Mouse (Mus musculus): ENCODE results near the gene Gm20662. TPM values are rescaled to one million over a fixed set of nuclear protein-coding genes. Genes with fewer than 3 reads are reported as not detected.

Gene Gm20662
- polyA plus RNA-seq, 1 experiment from 2014 or later, result 0.69 TPM

DNA sequence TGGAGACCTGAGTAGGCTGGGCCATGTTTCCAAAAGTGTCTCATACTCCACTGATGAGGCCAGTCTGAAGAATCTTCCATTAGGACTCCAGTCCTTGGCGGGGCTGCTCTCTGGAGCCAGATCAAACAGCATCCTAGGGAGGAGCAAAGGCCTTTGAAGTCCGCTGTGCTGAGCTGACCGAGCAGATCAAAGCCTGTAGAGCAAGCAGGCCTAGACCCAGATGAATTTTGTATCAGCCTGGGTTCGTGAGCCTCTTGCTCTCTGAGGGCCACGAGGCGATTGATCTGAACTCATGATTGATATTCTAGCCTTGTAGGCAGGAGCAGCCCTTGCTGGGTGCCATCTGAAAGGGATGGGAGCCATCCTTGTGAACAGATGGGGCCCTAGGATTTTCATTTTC, 36.3 kb upstream of the Gm20662 start:
- WGBS, result 66% methylated on average over 6 of the region's 6 CpGs
- H3K9ac ChIP-seq (ENCODE audit: low read depth, low read length), result no peak overlapping the region
- 0 out of 2 replicates have a peak, but pooled peaks cover 4% of the 10 kb centered on the region for H3K4me1 ChIP-seq (replicated peaks; ENCODE audit: control insufficient read depth, insufficient read depth, low read length)
- no peaks in the 10 kb centered on the region for H3K27me3 ChIP-seq (replicated peaks; ENCODE audit: control insufficient read depth, insufficient read depth, low read length)
- no peak overlapping the region for H3K4me2 ChIP-seq
- H3K27ac ChIP-seq (ENCODE audit: low read depth, low read length), result no peak overlapping the region
- H3K9me3 ChIP-seq (ENCODE audit: control insufficient read depth, low read length), result no peaks in the 10 kb centered on the region
- H3K4me3 ChIP-seq (ENCODE audit: low read depth, low read length), result no peak overlapping the region
- DNase-seq (ENCODE audit: low spot score) (no peak), ATAC-seq (replicated peaks; ENCODE audit: low FRiP score) (no peak)
- H3K36me3 ChIP-seq (ENCODE audit: control insufficient read depth, insufficient read depth, low read length), result peaks cover 25% of the 10 kb centered on the region

DNA sequence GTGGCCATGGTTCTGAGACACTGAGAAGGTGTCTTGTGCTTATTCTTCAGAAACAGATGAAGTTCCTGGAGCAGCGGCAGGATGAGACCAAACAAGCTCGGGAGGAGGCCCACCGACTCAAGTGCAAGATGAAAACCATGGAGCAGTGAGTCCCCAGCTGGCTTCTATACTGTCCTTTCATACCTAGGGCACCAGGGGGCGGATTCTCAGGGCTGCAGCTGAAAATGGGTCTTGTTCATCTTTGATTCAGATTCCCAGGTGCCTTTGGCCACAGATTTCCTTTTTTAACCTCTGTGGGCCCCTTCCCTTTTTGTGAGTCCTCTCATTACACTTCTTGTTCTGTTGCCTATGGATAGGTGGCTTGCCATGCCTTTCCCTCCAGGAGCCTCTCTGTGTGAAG, 35.2 kb upstream of the Gm20662 start:
- Histone ChIP-seq H3K4me1 (replicated peaks; ENCODE audit: control insufficient read depth, insufficient read depth, low read length) (0 out of 2 replicates have a peak, but pooled peaks cover 4% of the 10 kb centered on the region), H3K9ac (ENCODE audit: low read depth, low read length) (no peak overlapping the region), H3K9me3 (ENCODE audit: control insufficient read depth, low read length) (no peaks in the 10 kb centered on the region), H3K27ac (ENCODE audit: low read depth, low read length) (no peak overlapping the region), H3K4me3 (ENCODE audit: low read depth, low read length) (no peak overlapping the region), H3K36me3 (ENCODE audit: control insufficient read depth, insufficient read depth, low read length) (peaks cover 25% of the 10 kb centered on the region), H3K27me3 (replicated peaks; ENCODE audit: control insufficient read depth, insufficient read depth, low read length) (no peaks in the 10 kb centered on the region), H3K4me2 (no peak overlapping the region)
- DNase-seq (ENCODE audit: low spot score), result no peak
- WGBS, result 65% methylated on average over 4 of the region's 4 CpGs
- ATAC-seq (replicated peaks; ENCODE audit: low FRiP score), result no peak

DNA sequence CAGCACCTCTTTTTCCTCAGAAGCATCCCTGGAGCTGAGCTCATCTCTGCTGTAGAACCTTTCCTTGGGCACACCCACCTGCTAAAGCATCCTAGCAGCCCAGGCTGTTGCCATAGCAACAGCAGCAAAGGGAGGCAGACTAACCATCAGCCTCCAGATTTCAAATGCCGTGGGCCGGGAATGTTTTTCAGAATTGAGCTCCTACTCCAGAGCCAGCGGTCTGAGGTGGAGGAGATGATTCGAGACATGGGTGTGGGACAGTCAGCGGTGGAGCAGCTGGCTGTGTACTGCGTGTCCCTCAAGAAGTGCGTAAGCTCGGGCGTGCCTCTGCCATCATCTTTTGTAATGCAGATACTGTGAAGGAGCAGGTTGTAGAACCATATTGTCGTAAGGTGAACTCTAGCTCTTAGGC, 34.8 kb upstream of the Gm20662 start:
- no peak for ATAC-seq (replicated peaks; ENCODE audit: low FRiP score)
- Histone ChIP-seq H3K36me3 (ENCODE audit: control insufficient read depth, insufficient read depth, low read length) (peaks cover 25% of the 10 kb centered on the region), H3K4me1 (replicated peaks; ENCODE audit: control insufficient read depth, insufficient read depth, low read length) (0 out of 2 replicates have a peak, but pooled peaks cover 4% of the 10 kb centered on the region), H3K27ac (ENCODE audit: low read depth, low read length) (no peak overlapping the region), H3K27me3 (replicated peaks; ENCODE audit: control insufficient read depth, insufficient read depth, low read length) (no peaks in the 10 kb centered on the region), H3K4me3 (ENCODE audit: low read depth, low read length) (no peak overlapping the region), H3K9me3 (ENCODE audit: control insufficient read depth, low read length) (no peaks in the 10 kb centered on the region), H3K9ac (ENCODE audit: low read depth, low read length) (no peak overlapping the region), H3K4me2 (no peak overlapping the region)
- WGBS, result 91% methylated on average over 10 of the region's 10 CpGs
- DNase-seq (ENCODE audit: low spot score), result no peak

DNA sequence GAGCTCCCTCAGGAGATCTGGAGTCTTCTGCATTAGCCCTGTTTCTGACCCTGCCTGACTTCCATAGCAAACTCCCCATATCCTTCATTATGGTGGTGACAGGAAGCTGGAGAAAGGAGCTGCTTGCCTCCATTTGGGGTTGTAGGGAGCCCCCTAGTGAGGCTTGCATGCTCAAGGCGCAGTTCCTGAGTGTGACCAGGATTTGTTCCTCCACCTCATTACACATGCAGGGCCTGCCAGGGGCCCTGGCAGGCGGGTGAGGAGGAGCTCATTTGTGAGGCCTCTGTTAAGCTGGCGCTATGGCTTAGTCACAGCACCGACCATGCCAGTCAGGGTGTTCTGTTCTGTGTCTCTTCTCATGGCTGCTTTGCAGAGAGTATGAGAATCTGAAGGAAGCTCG, 34.3 kb upstream of the Gm20662 start:
- Histone ChIP-seq H3K4me2 (no peak overlapping the region), H3K9me3 (ENCODE audit: control insufficient read depth, low read length) (no peaks in the 10 kb centered on the region), H3K4me3 (ENCODE audit: low read depth, low read length) (no peak overlapping the region), H3K27ac (ENCODE audit: low read depth, low read length) (no peak overlapping the region), H3K27me3 (replicated peaks; ENCODE audit: control insufficient read depth, insufficient read depth, low read length) (no peaks in the 10 kb centered on the region), H3K9ac (ENCODE audit: low read depth, low read length) (no peak overlapping the region), H3K4me1 (replicated peaks; ENCODE audit: control insufficient read depth, insufficient read depth, low read length) (0 out of 2 replicates have a peak, but pooled peaks cover 4% of the 10 kb centered on the region), H3K36me3 (ENCODE audit: control insufficient read depth, insufficient read depth, low read length) (peaks cover 25% of the 10 kb centered on the region)
- 77% methylated on average over 5 of the region's 5 CpGs for WGBS
- ATAC-seq (replicated peaks; ENCODE audit: low FRiP score) (no peak), DNase-seq (ENCODE audit: low spot score) (no peak)

DNA sequence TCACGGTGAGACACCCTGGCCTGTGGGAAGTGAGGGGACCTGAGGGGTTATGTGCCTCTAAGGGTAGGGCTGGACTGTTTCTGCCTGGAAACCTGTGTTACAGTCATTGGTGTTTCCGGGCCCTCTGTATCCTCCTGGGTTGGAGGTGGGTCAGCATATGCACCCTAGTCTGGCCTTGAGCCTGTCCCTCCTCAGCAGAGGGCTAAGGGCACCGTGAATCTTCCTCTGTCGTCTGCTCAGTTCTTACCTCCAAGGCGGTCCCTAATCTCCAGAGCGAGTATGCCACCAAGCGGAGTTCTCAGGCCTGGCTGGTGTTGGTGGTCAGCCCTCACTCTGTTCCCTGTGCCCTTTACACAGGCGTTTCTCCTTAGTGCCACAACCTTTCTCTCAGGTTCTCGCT, 33.2 kb upstream of the Gm20662 start:
- Histone ChIP-seq H3K9ac (ENCODE audit: low read depth, low read length) (no peak overlapping the region), H3K4me1 (replicated peaks; ENCODE audit: control insufficient read depth, insufficient read depth, low read length) (0 out of 2 replicates have a peak, but pooled peaks cover 4% of the 10 kb centered on the region), H3K27ac (ENCODE audit: low read depth, low read length) (no peak overlapping the region), H3K36me3 (ENCODE audit: control insufficient read depth, insufficient read depth, low read length) (peaks cover 21% of the 10 kb centered on the region), H3K27me3 (replicated peaks; ENCODE audit: control insufficient read depth, insufficient read depth, low read length) (no peaks in the 10 kb centered on the region), H3K9me3 (ENCODE audit: control insufficient read depth, low read length) (no peaks in the 10 kb centered on the region), H3K4me2 (no peak overlapping the region), H3K4me3 (ENCODE audit: low read depth, low read length) (no peak overlapping the region)
- DNase-seq (ENCODE audit: low spot score), result no peak
- no peak for ATAC-seq (replicated peaks; ENCODE audit: low FRiP score)
- 88% methylated on average over 9 of the region's 9 CpGs for WGBS

DNA sequence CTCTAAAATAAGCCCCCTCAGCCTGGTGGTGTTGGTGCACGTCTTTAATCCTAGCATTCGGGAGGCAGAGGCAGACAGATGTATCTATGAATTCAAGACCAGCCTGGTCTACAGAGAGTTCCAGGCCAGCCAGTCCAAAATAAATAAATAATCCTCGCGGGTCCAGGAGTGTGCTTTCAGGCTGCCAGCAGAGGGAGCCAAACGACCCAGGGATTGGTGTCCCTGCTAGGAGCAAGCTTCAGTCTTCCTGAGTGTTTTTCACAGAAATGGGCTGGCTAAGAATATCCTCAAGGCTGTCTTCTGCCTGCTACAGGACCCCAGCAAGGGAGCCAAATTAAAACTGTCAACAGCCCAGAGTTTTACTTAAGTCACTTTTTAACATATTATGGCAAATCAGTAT, 32.4 kb upstream of the Gm20662 start:
- H3K36me3 ChIP-seq (ENCODE audit: control insufficient read depth, insufficient read depth, low read length), result peaks cover 21% of the 10 kb centered on the region
- H3K9ac ChIP-seq (ENCODE audit: low read depth, low read length), result no peak overlapping the region
- 0 out of 2 replicates have a peak, but pooled peaks cover 4% of the 10 kb centered on the region for H3K4me1 ChIP-seq (replicated peaks; ENCODE audit: control insufficient read depth, insufficient read depth, low read length)
- no peak overlapping the region for H3K4me3 ChIP-seq (ENCODE audit: low read depth, low read length)
- H3K27me3 ChIP-seq (replicated peaks; ENCODE audit: control insufficient read depth, insufficient read depth, low read length), result no peaks in the 10 kb centered on the region
- peak; percentile 80 for DNase-seq (ENCODE audit: low spot score)
- no peak overlapping the region for H3K4me2 ChIP-seq
- WGBS, result 17% methylated on average over 5 of the region's 5 CpGs
- H3K27ac ChIP-seq (ENCODE audit: low read depth, low read length), result no peak overlapping the region
- H3K9me3 ChIP-seq (ENCODE audit: control insufficient read depth, low read length), result no peaks in the 10 kb centered on the region
- ATAC-seq (replicated peaks; ENCODE audit: low FRiP score), result peak; percentile 80

DNA sequence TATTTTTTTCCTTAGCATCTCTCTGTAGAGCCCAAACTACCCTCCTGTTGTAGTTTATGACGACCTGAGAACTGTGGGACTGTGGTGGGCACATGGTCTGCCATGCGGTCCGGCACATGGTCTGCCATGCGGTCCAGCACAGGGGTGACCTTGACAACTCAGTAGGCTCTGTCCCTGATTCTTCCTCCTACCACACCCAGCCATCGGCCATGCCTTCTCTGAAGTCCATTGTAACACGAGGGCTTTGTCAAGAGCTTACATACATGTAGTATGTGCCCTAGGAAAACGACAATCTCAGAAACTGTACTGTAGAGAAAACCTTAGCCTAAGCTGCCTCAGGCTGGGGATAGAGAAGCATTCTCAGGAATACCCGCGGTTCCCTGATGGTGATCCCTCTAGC, 31.5 kb upstream of the Gm20662 start:
- Histone ChIP-seq H3K4me3 (ENCODE audit: low read depth, low read length) (no peak overlapping the region), H3K9ac (ENCODE audit: low read depth, low read length) (peak overlapping the region; percentile 5; the same call in 1 of the 2 replicates), H3K4me1 (replicated peaks; ENCODE audit: control insufficient read depth, insufficient read depth, low read length) (0 out of 2 replicates have a peak, but pooled peaks cover 4% of the 10 kb centered on the region), H3K4me2 (no peak overlapping the region), H3K27me3 (replicated peaks; ENCODE audit: control insufficient read depth, insufficient read depth, low read length) (no peaks in the 10 kb centered on the region), H3K9me3 (ENCODE audit: control insufficient read depth, low read length) (no peaks in the 10 kb centered on the region), H3K27ac (ENCODE audit: low read depth, low read length) (no peak overlapping the region), H3K36me3 (ENCODE audit: control insufficient read depth, insufficient read depth, low read length) (peaks cover 21% of the 10 kb centered on the region)
- ATAC-seq (replicated peaks; ENCODE audit: low FRiP score) (no peak), DNase-seq (ENCODE audit: low spot score) (no peak)
- WGBS, result 88% methylated on average over 9 of the region's 9 CpGs

DNA sequence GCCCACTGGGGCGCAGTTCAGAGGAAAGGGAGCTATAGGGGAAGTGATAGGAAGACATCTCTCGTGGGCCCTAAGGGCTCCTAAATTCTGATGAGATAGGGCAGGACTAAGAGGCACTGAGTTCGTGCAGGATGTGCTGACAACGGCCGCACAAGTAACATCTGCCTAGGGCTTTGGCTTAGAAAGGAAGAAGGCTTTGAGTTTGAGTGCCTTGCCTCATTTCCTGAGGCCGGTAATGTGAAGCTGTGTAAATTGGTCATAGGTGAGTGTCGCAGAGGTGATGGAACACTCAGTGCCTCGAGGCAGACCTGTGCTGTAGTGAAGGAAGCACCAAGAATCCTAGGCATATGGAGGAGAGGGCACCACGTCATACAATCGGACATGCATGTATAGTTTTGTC, 29.5 kb upstream of the Gm20662 start:
- Histone ChIP-seq H3K27me3 (replicated peaks; ENCODE audit: control insufficient read depth, insufficient read depth, low read length) (no peaks in the 10 kb centered on the region), H3K36me3 (ENCODE audit: control insufficient read depth, insufficient read depth, low read length) (peaks cover 14% of the 10 kb centered on the region), H3K4me3 (ENCODE audit: low read depth, low read length) (no peak overlapping the region), H3K9ac (ENCODE audit: low read depth, low read length) (no peak overlapping the region), H3K4me1 (replicated peaks; ENCODE audit: control insufficient read depth, insufficient read depth, low read length) (peaks cover 17% of the 10 kb centered on the region), H3K9me3 (ENCODE audit: control insufficient read depth, low read length) (no peaks in the 10 kb centered on the region), H3K4me2 (no peak overlapping the region), H3K27ac (ENCODE audit: low read depth, low read length) (peak overlapping the region; percentile 5; the same call in 1 of the 2 replicates)
- ATAC-seq (replicated peaks; ENCODE audit: low FRiP score) (no peak), DNase-seq (ENCODE audit: low spot score) (no peak)
- WGBS, result 66% methylated on average over 10 of the region's 10 CpGs

DNA sequence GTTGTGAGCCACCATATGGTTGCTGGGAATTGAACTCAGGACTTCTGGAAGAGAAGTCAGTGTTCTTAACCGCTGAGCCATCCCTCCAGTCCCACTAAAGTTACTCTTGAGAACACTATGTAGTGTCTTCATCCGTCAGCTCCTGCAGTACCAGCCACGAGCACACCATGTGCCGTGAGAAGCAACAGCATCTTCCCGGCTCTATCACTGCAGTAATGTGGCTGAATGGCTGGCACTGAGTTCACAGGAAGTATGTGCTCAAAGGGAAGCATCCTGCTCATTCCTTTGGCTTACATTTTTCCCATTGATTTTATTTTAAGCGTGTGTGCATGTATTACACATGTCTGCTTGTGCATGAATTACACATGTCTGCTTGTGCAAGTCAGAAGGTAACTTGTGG, 28.7 kb upstream of the Gm20662 start:
- Histone ChIP-seq H3K4me3 (ENCODE audit: low read depth, low read length) (no peak overlapping the region), H3K27ac (ENCODE audit: low read depth, low read length) (no peak overlapping the region), H3K36me3 (ENCODE audit: control insufficient read depth, insufficient read depth, low read length) (peaks cover 12% of the 10 kb centered on the region), H3K27me3 (replicated peaks; ENCODE audit: control insufficient read depth, insufficient read depth, low read length) (no peaks in the 10 kb centered on the region), H3K9me3 (ENCODE audit: control insufficient read depth, low read length) (no peaks in the 10 kb centered on the region), H3K4me1 (replicated peaks; ENCODE audit: control insufficient read depth, insufficient read depth, low read length) (peaks cover 24% of the 10 kb centered on the region), H3K4me2 (no peak overlapping the region), H3K9ac (ENCODE audit: low read depth, low read length) (no peak overlapping the region)
- 90% methylated on average over 6 of the region's 6 CpGs for WGBS
- no peak for DNase-seq (ENCODE audit: low spot score)
- no peak for ATAC-seq (replicated peaks; ENCODE audit: low FRiP score)
